Mouse (Mus musculus): ENCODE measurements around the gene Lrrc27. TPM values are rescaled to one million over a fixed set of nuclear protein-coding genes. Genes with fewer than 3 reads are reported as not detected.

Lrrc27 gene
- polyA plus RNA-seq, 1 experiment from 2014 or later: 5.1 TPM

DNA sequence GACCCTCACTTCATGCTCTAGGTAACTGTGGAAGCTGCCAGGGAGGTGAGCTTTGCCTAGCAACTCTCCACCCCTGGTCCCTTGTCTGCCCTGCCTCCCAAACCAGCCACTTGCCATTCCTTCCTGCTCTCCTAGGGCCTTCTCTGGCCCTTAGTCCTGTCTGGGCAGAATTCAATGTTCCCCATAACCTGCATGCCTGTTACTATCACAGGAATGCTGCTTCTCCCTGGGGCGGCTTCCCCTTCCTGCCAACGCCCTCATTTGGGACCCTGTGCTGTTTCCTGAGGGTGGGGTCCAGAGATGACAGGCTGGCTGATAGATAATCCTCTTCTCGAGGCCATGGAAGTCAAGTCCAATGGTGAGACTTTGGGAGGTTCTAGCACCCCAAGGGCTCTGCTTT lies 40.7 kb downstream of the Lrrc27 start:
- WGBS: 44% methylated on average over 3 of the region's 3 CpGs
- ATAC-seq (ENCODE audit: low FRiP score, low TSS enrichment): no peak

DNA sequence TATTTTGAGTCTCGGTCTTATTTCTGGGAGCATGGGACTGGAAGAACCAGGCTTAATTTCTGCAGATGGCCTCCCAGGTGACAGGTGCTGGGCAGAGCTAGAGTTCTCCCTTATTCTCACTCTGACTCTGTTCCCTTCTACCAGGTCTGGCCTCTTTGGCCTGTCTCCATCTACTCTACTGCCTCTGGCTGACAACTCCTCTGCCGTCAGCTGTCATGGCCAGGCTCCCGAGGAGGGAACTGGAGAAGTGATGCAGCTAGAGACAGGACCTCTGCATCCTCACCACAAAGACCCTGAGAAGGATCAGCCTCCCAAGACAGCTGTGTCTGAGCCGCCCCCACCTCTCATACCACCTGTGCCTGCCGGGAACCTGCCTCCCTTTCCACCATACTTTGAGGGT lies 41.8 kb downstream of the Lrrc27 start:
- Histone ChIP-seq H3K27ac (replicated peaks) (no peak overlapping the region), H3K4me1 (replicated peaks; ENCODE audit: control insufficient read depth, insufficient read depth) (peaks cover 31% of the 10 kb centered on the region), H3K36me3 (ENCODE audit: control insufficient read depth, insufficient read depth, low read length) (peaks cover 12% of the 10 kb centered on the region), H3K9me3 (ENCODE audit: control insufficient read depth, low read length) (no peaks in the 10 kb centered on the region), H3K4me3 (ENCODE audit: low read depth, low read length) (no peak overlapping the region), H3K9ac (ENCODE audit: low read length) (no peak overlapping the region), H3K27me3 (ENCODE audit: control insufficient read depth, insufficient read depth, low read length) (no peaks in the 10 kb centered on the region), H3K4me2 (replicated peaks; ENCODE audit: low read depth) (no peak overlapping the region)
- no peak for ATAC-seq (ENCODE audit: low FRiP score, low TSS enrichment)
- WGBS: 76% methylated on average over 5 of the region's 5 CpGs
- no peak for DNase-seq (ENCODE audit: low spot score)
- no peak for TF ChIP-seq CTCF (IDR thresholded peaks at IDR 0.05; ENCODE audit: low read depth)
- no peak for TF ChIP-seq EP300 (optimal IDR thresholded peaks at IDR 0.05)

More for the DNA sequence above, 40.7 kb downstream of the Lrrc27 start:
- H3K4me1 ChIP-seq (replicated peaks; ENCODE audit: control insufficient read depth, insufficient read depth): peaks cover 35% of the 10 kb centered on the region
- DNase-seq (ENCODE audit: low spot score): no peak
- no peaks in the 10 kb centered on the region for H3K27me3 ChIP-seq (ENCODE audit: control insufficient read depth, insufficient read depth, low read length)
- H3K9me3 ChIP-seq (ENCODE audit: control insufficient read depth, low read length): no peaks in the 10 kb centered on the region
- TF ChIP-seq CTCF (IDR thresholded peaks at IDR 0.05; ENCODE audit: low read depth): no peak
- no peak overlapping the region for H3K4me3 ChIP-seq (ENCODE audit: low read depth, low read length)
- peak overlapping the region; percentile 95; the same call in 1 of the 2 replicates for H3K27ac ChIP-seq (replicated peaks)
- H3K9ac ChIP-seq (ENCODE audit: low read length): peak overlapping the region; percentile 53
- H3K36me3 ChIP-seq (ENCODE audit: control insufficient read depth, insufficient read depth, low read length): peaks cover 12% of the 10 kb centered on the region
- 0 out of 2 replicates have a peak overlapping the region, but pooled peaks have one; percentile 11 for H3K4me2 ChIP-seq (replicated peaks; ENCODE audit: low read depth)

DNA sequence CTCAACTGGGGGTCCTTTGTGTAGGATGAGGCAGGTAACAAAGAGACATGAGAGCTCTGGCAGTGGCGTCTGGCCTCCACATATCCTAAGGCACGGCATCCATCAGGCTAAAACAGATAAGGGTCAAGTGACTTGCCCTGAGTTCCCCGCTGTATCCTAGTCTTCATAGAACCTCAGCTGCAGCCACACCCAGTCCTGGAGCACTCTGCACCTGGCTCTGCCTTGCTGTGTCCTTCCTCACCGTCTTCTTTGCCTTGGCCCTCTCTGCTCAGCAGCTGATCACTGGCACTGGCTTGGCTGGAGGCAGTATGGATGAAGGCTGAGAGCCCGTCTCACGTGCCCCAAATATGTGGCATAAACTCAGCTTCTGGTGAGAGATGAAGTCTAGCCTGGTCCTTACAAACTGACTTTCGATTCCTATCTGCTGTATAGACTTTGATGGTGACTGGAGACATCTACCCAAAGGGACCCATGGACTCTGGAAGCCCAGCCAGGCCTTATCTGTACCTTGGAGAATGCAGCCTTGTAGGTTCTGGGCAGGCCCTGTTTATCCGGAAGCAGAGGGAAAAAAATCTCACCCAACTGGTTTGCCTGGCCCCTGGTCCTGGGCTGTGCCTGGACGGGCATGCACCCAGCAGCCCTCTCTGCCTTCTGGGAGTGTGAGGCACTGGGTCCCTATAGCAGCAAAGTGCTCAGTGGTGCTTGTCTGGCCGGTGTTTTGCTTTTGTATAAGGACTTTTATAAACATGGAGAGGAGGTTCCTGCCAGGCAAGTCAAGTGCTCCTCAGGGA lies 45.2 kb downstream of the Lrrc27 start:
- H3K4me2 ChIP-seq (replicated peaks; ENCODE audit: low read depth): peak overlapping the region; percentile 17
- H3K9me3 ChIP-seq (ENCODE audit: control insufficient read depth, low read length): no peaks in the 10 kb centered on the region
- DNase-seq (ENCODE audit: low spot score) (peak; percentile 93), ATAC-seq (ENCODE audit: low FRiP score, low TSS enrichment) (peak; percentile 94)
- H3K27ac ChIP-seq (replicated peaks): peak overlapping the region; percentile 90
- no peak overlapping the region for H3K4me3 ChIP-seq (ENCODE audit: low read depth, low read length)
- no peak overlapping the region for H3K9ac ChIP-seq (ENCODE audit: low read length)
- 34% methylated on average over 10 of the region's 10 CpGs for WGBS
- H3K4me1 ChIP-seq (replicated peaks; ENCODE audit: control insufficient read depth, insufficient read depth): peaks cover 9% of the 10 kb centered on the region; the same call in 1 of the 2 replicates
- no peak for TF ChIP-seq CTCF (IDR thresholded peaks at IDR 0.05; ENCODE audit: low read depth)
- TF ChIP-seq EP300 (optimal IDR thresholded peaks at IDR 0.05): peak; percentile 88
- no peaks in the 10 kb centered on the region for H3K27me3 ChIP-seq (ENCODE audit: control insufficient read depth, insufficient read depth, low read length)
- peaks cover 13% of the 10 kb centered on the region for H3K36me3 ChIP-seq (ENCODE audit: control insufficient read depth, insufficient read depth, low read length)

- H3K36me3 ChIP-seq (ENCODE audit: control insufficient read depth, insufficient read depth, low read length): peaks cover 3% of the 10 kb centered on the region; the same call in 1 of the 2 replicates
- TF ChIP-seq CTCF (IDR thresholded peaks at IDR 0.05; ENCODE audit: low read depth): no peak
- TF ChIP-seq EP300 (optimal IDR thresholded peaks at IDR 0.05): no peak
- H3K4me1 ChIP-seq (replicated peaks; ENCODE audit: control insufficient read depth, insufficient read depth): peaks cover 5% of the 10 kb centered on the region
- no peak overlapping the region for H3K4me2 ChIP-seq (replicated peaks; ENCODE audit: low read depth)
- H3K27me3 ChIP-seq (ENCODE audit: control insufficient read depth, insufficient read depth, low read length): no peaks in the 10 kb centered on the region
- no peak for DNase-seq (ENCODE audit: low spot score)
- no peak overlapping the region for H3K9ac ChIP-seq (ENCODE audit: low read length)
- no peak overlapping the region for H3K4me3 ChIP-seq (ENCODE audit: low read depth, low read length)
- WGBS: 52% methylated on average over 4 of the region's 4 CpGs
- H3K9me3 ChIP-seq (ENCODE audit: control insufficient read depth, low read length): no peaks in the 10 kb centered on the region
- no peak overlapping the region for H3K27ac ChIP-seq (replicated peaks)
- no peak for ATAC-seq (ENCODE audit: low FRiP score, low TSS enrichment)
Measured at GRCm38 (mm10) chr7:139264337-139264736, 51.5 kb downstream of the Lrrc27 start.

GRCm38 (mm10) chr7:139265634-139266033 lies 52.8 kb downstream of the Lrrc27 start:
- Histone ChIP-seq H3K4me1 (replicated peaks; ENCODE audit: control insufficient read depth, insufficient read depth) (peaks cover 5% of the 10 kb centered on the region), H3K27me3 (ENCODE audit: control insufficient read depth, insufficient read depth, low read length) (no peaks in the 10 kb centered on the region), H3K9me3 (ENCODE audit: control insufficient read depth, low read length) (no peaks in the 10 kb centered on the region), H3K27ac (replicated peaks) (no peak overlapping the region), H3K36me3 (ENCODE audit: control insufficient read depth, insufficient read depth, low read length) (peaks cover 3% of the 10 kb centered on the region; the same call in 1 of the 2 replicates), H3K4me3 (ENCODE audit: low read depth, low read length) (no peak overlapping the region), H3K9ac (ENCODE audit: low read length) (no peak overlapping the region), H3K4me2 (replicated peaks; ENCODE audit: low read depth) (no peak overlapping the region)
- 53% methylated on average over 6 of the region's 6 CpGs for WGBS
- no peak for DNase-seq (ENCODE audit: low spot score)
- no peak for ATAC-seq (ENCODE audit: low FRiP score, low TSS enrichment)
- TF ChIP-seq EP300 (optimal IDR thresholded peaks at IDR 0.05) (no peak), CTCF (IDR thresholded peaks at IDR 0.05; ENCODE audit: low read depth) (no peak)

DNA sequence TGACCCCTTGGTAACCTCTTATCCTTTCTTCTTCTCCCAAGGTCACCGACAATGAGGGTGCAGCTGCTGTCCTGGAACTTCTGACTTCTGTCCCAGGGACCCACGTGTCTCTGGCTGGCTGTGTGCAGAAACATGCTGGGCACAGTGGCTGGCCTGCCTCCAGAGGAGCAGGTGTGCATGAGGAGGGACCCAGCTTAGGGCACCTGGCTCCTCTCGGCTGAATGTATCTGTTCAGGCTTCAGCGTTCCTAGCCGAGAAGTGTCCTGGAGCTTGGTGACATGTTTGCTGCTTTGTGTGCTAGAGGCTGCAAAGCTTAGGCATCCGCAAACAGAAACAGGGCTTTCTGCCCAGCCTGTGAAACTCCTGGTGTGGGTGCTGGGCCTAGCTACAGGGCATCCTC lies 53.6 kb downstream of the Lrrc27 start:
- ATAC-seq (ENCODE audit: low FRiP score, low TSS enrichment) (no peak), DNase-seq (ENCODE audit: low spot score) (no peak)
- Histone ChIP-seq H3K36me3 (ENCODE audit: control insufficient read depth, insufficient read depth, low read length) (peaks cover 2% of the 10 kb centered on the region; the same call in 1 of the 2 replicates), H3K4me2 (replicated peaks; ENCODE audit: low read depth) (no peak overlapping the region), H3K9ac (ENCODE audit: low read length) (no peak overlapping the region), H3K27ac (replicated peaks) (no peak overlapping the region), H3K9me3 (ENCODE audit: control insufficient read depth, low read length) (no peaks in the 10 kb centered on the region), H3K4me3 (ENCODE audit: low read depth, low read length) (no peak overlapping the region), H3K4me1 (replicated peaks; ENCODE audit: control insufficient read depth, insufficient read depth) (peaks cover 5% of the 10 kb centered on the region), H3K27me3 (ENCODE audit: control insufficient read depth, insufficient read depth, low read length) (no peaks in the 10 kb centered on the region)
- TF ChIP-seq EP300 (optimal IDR thresholded peaks at IDR 0.05) (no peak), CTCF (IDR thresholded peaks at IDR 0.05; ENCODE audit: low read depth) (no peak)
- WGBS: 60% methylated on average over 6 of the region's 6 CpGs
